Mouse (Mus musculus) liver, embryonic 14.5 days (tissue): ENCODE results near the gene Gpr183. TPM values are rescaled to one million over a fixed set of nuclear protein-coding genes. Genes with fewer than 3 reads are reported as not detected.

Experiments
- ATAC-seq: fragments of 200-750 bp; cut with Nextera tagmentation; 2 replicates; pipeline ENCODE4 v1.8.0; 2017; ENCODE audit warnings: moderate number of reproducible peaks, mild to moderate bottlenecking, moderate library complexity; ENCODE audit not compliant: insufficient read depth
- DNase-seq, 3 experiments: peaks; one replicate each; pipeline ENCODE4 v3.0.0-alpha.2; 2012 to 2013; ENCODE audit warnings: low read depth in 3 of 3, low spot score in 3 of 3
- H3K27ac ChIP-seq: fragments of 300-500 bp; sonication (generic); 2 replicates; pipeline ENCODE4 v1.5.1; 2014; ENCODE audit warnings: moderate library complexity, mild to moderate bottlenecking, control low read depth, inconsistent platforms
- H3K27me3 ChIP-seq: fragments of 300-500 bp; sonication (generic); 2 replicates; pipeline ENCODE4 v1.6.1; 2014; ENCODE audit warnings: mild to moderate bottlenecking, low read length, moderate library complexity; ENCODE audit not compliant: control insufficient read depth, insufficient read depth
- H3K36me3 ChIP-seq: fragments of 300-500 bp; sonication (generic); replicated peaks from 2 replicates; pipeline ENCODE4 v1.6.1; 2014; ENCODE audit warnings: low read depth; ENCODE audit not compliant: control insufficient read depth, insufficient read depth
- H3K4me1 ChIP-seq, 2 experiments: fragments of 200-500 bp in 1 of 2; fragments of 300-500 bp in 1 of 2; sonication (generic) in 1 of 2; replicated peaks; 2 replicates each; pipeline ENCODE4 v1.6.1; 2012 to 2014; ENCODE audit warnings: antibody characterized with exemption in 1 of 2, inconsistent platforms in 1 of 2, low read length in 1 of 2; ENCODE audit not compliant: control insufficient read depth in 2 of 2, insufficient read depth in 2 of 2
- H3K4me2 ChIP-seq: fragments of 300-500 bp; sonication (generic); 2 replicates; pipeline ENCODE4 v1.6.1; 2014; ENCODE audit warnings: low read depth, mild to moderate bottlenecking, control low read depth, moderate library complexity
- H3K4me3 ChIP-seq, 2 experiments: fragments of 200-500 bp in 1 of 2; fragments of 300-500 bp in 1 of 2; sonication (generic) in 1 of 2; 2 replicates each; pipeline ENCODE4 v1.5.1; 2012 to 2014; ENCODE audit warnings: low read depth in 2 of 2, low read length in 2 of 2, mild to moderate bottlenecking in 2 of 2, control low read depth in 1 of 2, inconsistent platforms in 1 of 2, moderate library complexity in 1 of 2; ENCODE audit not compliant: insufficient read depth in 1 of 2
- H3K9ac ChIP-seq: fragments of 300-500 bp; sonication (generic); replicated peaks from 2 replicates; pipeline ENCODE4 v1.6.1; 2014; ENCODE audit warnings: mild to moderate bottlenecking, control low read depth, moderate library complexity
- H3K9me3 ChIP-seq: fragments of 300-500 bp; sonication (generic); 2 replicates; pipeline ENCODE4 v1.6.1; 2016; ENCODE audit warnings: low read length, mixed read lengths; ENCODE audit not compliant: control insufficient read depth
- CTCF ChIP-seq: IDR thresholded peaks from 2 replicates; pipeline ENCODE4 v1.5.1; 2016; ENCODE audit warnings: antibody characterized with exemption, low read depth, control low read depth
- EP300 ChIP-seq: IDR thresholded peaks from 2 replicates; pipeline ENCODE4 v1.6.1; 2016; ENCODE audit warnings: antibody characterized with exemption, low read depth
- WGBS: fragments of 180-500 bp; shearing (Covaris S2); extraction: QIAGEN DNeasy Blood & Tissue Kit; methylation state at CpG from one replicate; pipeline ENCODE4 v1.1.7; 2014; ENCODE audit not compliant: insufficient replicate concordance; 5-methylcytosine and 5-hydroxymethylcytosine counted together
- polyA plus RNA-seq, 2 experiments: library from polyadenylated mRNA; depleted of rRNA in 1 of 2; stranded (reverse) in 1 of 2; unstranded in 1 of 2; fragments of >200 nt; fragmentation: Nextera tagmentation in 1 of 2; extraction: Ambion mirVana in 1 of 2; gene quantifications; 2 replicates each; pipeline versions ENCODE4 v1.2.1 to v1.2.3; 2012 to 2014

Gpr183 gene
- polyA plus RNA-seq, 2 experiments = 0.62 to 0.75 TPM

DNA sequence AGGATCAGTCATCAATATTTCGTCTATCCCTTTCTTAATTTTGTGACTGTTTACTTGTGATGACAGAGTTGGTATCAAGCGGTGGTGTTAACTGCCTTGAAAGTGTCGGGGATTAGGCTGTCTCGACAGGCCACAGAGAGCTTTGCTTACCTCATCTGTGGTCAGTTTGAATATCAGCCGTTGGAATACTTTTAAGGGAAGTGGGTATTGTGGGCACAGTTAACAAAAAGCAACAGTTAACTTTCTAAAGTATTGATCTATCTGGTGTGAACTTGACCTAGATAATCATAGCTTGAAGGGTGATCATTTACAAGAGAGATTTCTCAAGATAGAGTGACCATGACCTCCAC is 30.4 kb downstream of the Gpr183 start:
- Histone ChIP-seq H3K27ac (no peak overlapping the region), H3K9ac (no peak overlapping the region), H3K4me2 (no peak overlapping the region), H3K4me1 (peaks cover 1 to 21% of the 10 kb centered on the region in 2 experiments), H3K9me3 (no peaks in the 10 kb centered on the region), H3K27me3 (no peaks in the 10 kb centered on the region), H3K4me3 (no peak overlapping the region), H3K36me3 (no peaks in the 10 kb centered on the region)
- ATAC-seq = no peak
- 32% methylated on average over 5 of the region's 5 CpGs for WGBS
- TF ChIP-seq EP300 (no peak), CTCF (no peak)
- DNase-seq = no peak

DNA sequence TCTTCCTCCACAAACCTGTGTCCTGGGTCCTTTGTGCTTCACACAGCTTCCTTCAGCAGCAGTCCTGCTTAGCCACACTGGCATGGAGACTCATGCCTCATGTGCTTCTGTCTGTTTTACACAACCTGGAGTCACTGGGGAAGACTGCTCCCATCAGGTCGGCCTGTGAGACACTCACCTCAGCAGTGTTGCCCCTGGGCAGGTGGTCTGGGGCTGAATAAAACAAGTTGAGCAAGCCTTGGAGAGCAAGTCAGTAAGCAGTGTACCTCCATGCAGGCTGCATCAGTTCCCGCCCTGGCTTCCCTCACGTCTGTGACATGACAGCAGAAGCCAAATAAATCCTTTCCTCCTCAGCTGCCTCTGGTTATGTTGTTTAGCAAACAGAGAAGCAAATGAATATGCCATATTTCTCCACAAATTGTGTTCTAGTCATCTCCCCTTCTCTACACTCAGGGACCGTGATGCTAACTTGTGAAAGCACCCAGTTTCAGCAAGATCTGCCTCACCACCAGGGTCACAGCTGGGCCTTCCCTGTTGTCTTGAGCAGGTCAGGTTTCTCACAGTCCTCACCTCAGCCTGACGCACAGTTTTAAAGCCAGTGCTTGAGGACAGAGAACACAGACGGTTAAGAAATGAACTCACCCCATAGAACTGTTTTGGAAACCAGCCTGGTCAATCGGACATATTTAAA is 30.9 kb downstream of the Gpr183 start:
- Histone ChIP-seq H3K36me3 (no peaks in the 10 kb centered on the region), H3K9me3 (no peaks in the 10 kb centered on the region), H3K4me2 (no peak overlapping the region), H3K9ac (no peak overlapping the region), H3K27ac (no peak overlapping the region), H3K27me3 (no peaks in the 10 kb centered on the region), H3K4me3 (no peak overlapping the region), H3K4me1 (peaks cover 6 to 26% of the 10 kb centered on the region in 2 experiments)
- ATAC-seq (no peak), DNase-seq (no peak)
- 66% methylated on average over 7 of the region's 7 CpGs for WGBS
- TF ChIP-seq CTCF (no peak), EP300 (no peak)

DNA sequence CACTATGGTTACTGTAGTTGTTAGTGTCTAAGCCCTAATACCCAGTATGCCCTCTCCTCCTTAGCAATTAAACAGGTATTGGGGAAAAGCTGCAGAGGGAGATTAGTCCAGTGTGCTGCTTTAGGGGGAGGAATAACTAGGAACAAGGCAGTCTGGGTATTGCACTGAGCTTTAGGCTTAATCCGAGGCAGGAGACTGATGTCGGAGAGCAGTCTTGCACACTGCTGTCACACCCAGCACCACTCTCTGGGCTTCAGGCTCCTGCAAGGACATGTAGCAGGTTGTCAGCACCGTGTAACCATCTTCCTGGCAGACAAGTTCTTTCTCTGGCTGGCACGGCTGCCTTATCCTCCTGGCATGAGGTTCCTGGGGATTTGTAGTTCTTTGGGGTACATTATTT is 32.8 kb downstream of the Gpr183 start:
- no peak for TF ChIP-seq CTCF
- no peak for TF ChIP-seq EP300
- Histone ChIP-seq H3K36me3 (no peaks in the 10 kb centered on the region), H3K27me3 (no peaks in the 10 kb centered on the region), H3K4me1 (peaks cover 12 to 28% of the 10 kb centered on the region in 2 experiments), H3K9ac (no peak overlapping the region), H3K4me2 (no peak overlapping the region), H3K9me3 (no peaks in the 10 kb centered on the region), H3K27ac (no peak overlapping the region), H3K4me3 (no peak overlapping the region)
- DNase-seq (no peak), ATAC-seq (no peak)
- 62% methylated on average over 4 of the region's 4 CpGs for WGBS

- 73% methylated on average over 3 of the region's 3 CpGs for WGBS
- TF ChIP-seq CTCF (no peak), EP300 (no peak)
- no peak overlapping the region for H3K9ac ChIP-seq
- H3K4me1 ChIP-seq = peaks cover 12 to 28% of the 10 kb centered on the region in 2 experiments
- no peak for ATAC-seq
- no peak for DNase-seq
- no peak overlapping the region for H3K4me3 ChIP-seq
- no peaks in the 10 kb centered on the region for H3K36me3 ChIP-seq
- H3K27me3 ChIP-seq = no peaks in the 10 kb centered on the region
- H3K9me3 ChIP-seq = no peaks in the 10 kb centered on the region
- H3K4me2 ChIP-seq = no peak overlapping the region
- no peak overlapping the region for H3K27ac ChIP-seq
Measured at GRCm38 (mm10) chr14:121931594-121931993, 33.4 kb downstream of the Gpr183 start.

GRCm38 (mm10) chr14:121930731-121931383 is 34.1 kb downstream of the Gpr183 start:
- H3K4me2 ChIP-seq = no peak overlapping the region
- H3K4me3 ChIP-seq = no peak overlapping the region
- peaks cover 12 to 28% of the 10 kb centered on the region in 2 experiments for H3K4me1 ChIP-seq
- no peak for DNase-seq
- ATAC-seq = no peak
- WGBS = 62% methylated on average over 7 of the region's 7 CpGs
- H3K9me3 ChIP-seq = no peaks in the 10 kb centered on the region
- no peaks in the 10 kb centered on the region for H3K27me3 ChIP-seq
- H3K27ac ChIP-seq = no peak overlapping the region
- no peak for TF ChIP-seq EP300
- no peak for TF ChIP-seq CTCF
- H3K9ac ChIP-seq = no peak overlapping the region
- no peaks in the 10 kb centered on the region for H3K36me3 ChIP-seq
